Mouse (Mus musculus) spleen, adult 2 months (tissue): ENCODE measurements around the gene Krt16.

Experiments used
- CTCF ChIP-seq: fragments of 200-500 bp; IDR thresholded peaks from 2 replicates; pipeline ENCODE4 v1.5.1; 2011; ENCODE audit warnings: mild to moderate bottlenecking, inconsistent platforms; ENCODE audit not compliant: insufficient read depth, insufficient read length, insufficient replicate concordance; ENCODE audit errors: extremely low read depth
- POLR2A ChIP-seq: fragments of 200-500 bp; IDR thresholded peaks from 2 replicates; pipeline ENCODE4 v1.6.1; 2011; ENCODE audit warnings: low read depth, low read length, inconsistent platforms

DNA sequence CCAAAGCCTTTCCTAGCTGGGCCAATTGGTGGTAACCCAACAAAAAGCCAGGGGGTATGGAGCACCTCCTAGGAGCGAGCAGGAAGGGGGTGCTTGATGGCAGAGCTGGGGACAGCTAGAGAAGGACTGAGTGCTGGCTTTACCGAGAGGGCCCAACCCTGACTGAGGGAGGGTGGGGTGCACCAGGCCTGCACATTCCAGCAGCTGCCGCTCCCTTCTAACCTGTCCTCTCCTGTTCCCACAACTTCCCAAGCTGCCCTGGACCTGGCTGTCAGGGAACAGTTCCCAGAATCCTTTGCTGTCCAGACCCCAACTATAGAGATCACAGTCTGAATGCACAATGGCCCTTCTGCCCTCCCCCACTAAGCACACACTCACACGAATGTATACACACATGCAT lies 36.3 kb upstream of the Krt16 start:
- TF ChIP-seq POLR2A, result no peak
- no peak for TF ChIP-seq CTCF
